In genomic region chr13:28408868-28409608, GRCm38 (mm10) we compare ENCODE assay signal across 16 mouse cellular contexts.
DNase-seq lines count a peak whose midpoint lies in the region; ATAC-seq and TF ChIP-seq lines count a peak whose summit lies in the region.
"Had no signal": no experiment of that assay in that cellular context is flagged by ENCODE, and none has a peak within 500 bp of the region (broad histone marks: within the 10 kb centered on the region; RNA-seq: fewer than 3 reads in every experiment).

No protein-coding gene starts in this region.

- H3K9me3 ChIP-seq in forebrain, embryonic 10.5 days = no peaks in the 10 kb centered on the region
- no peaks in the 10 kb centered on the region for H3K9me3 ChIP-seq in forebrain, postnatal 0 days (ENCODE audit: low read length)
- no peaks in the 10 kb centered on the region for H3K9me3 ChIP-seq in embryonic facial prominence, embryonic 11.5 days (replicated peaks; ENCODE audit: control insufficient read depth, low read length)
- H3K9me3 ChIP-seq in hindbrain, embryonic 14.5 days (ENCODE audit: control insufficient read depth, low read length) = no peaks in the 10 kb centered on the region
- no peaks in the 10 kb centered on the region for H3K9me3 ChIP-seq in midbrain, embryonic 13.5 days
- H3K9me3 ChIP-seq: embryonic facial prominence, embryonic 13.5 days had no signal

- peak; percentile 51 for DNase-seq in forebrain, embryonic 10.5 days (ENCODE audit: extremely low spot score, low spot score)
- no peak for DNase-seq in forebrain, postnatal 0 days
- peak; percentile 49 for DNase-seq in embryonic facial prominence, embryonic 11.5 days (ENCODE audit: low spot score)
- no peak for DNase-seq in hindbrain, embryonic 14.5 days (ENCODE audit: low spot score)
- DNase-seq in adrenal gland, postnatal 14 days = no peak
- no peak for DNase-seq in left cerebral cortex, postnatal 36 days (ENCODE audit: low spot score in 2 of 2)
- DNase-seq in cerebellum, adult 8-10 months = no peak
- DNase-seq: cerebellum, adult 2 months; heart, adult 18-20 months; heart, postnatal 14 days; liver, postnatal 0 days; retina, postnatal 1 day had no signal

- H3K4me2 ChIP-seq in forebrain, postnatal 0 days (ENCODE audit: low read depth) = no peak overlapping the region
- H3K4me2 ChIP-seq in embryonic facial prominence, embryonic 11.5 days (ENCODE audit: low read depth, low read length) = no peak overlapping the region
- H3K4me2 ChIP-seq in hindbrain, embryonic 14.5 days (replicated peaks) = no peak overlapping the region
- no peak overlapping the region for H3K4me2 ChIP-seq in midbrain, embryonic 13.5 days (replicated peaks)
- H3K4me2 ChIP-seq: embryonic facial prominence, embryonic 13.5 days had no signal

- H3K27ac ChIP-seq in forebrain, embryonic 10.5 days = peak overlapping the region; percentile 72
- no peak overlapping the region for H3K27ac ChIP-seq in forebrain, postnatal 0 days (ENCODE audit: low read depth, low read length)
- H3K27ac ChIP-seq in embryonic facial prominence, embryonic 11.5 days (replicated peaks; ENCODE audit: low read depth, low read length) = no peak overlapping the region
- peak overlapping the region; percentile 62 for H3K27ac ChIP-seq in hindbrain, embryonic 14.5 days
- peak overlapping the region; percentile 61 for H3K27ac ChIP-seq in midbrain, embryonic 13.5 days
- H3K27ac ChIP-seq: embryonic facial prominence, embryonic 13.5 days; macrophage had no signal

- peaks cover 40% of the 10 kb centered on the region for H3K4me1 ChIP-seq in forebrain, embryonic 10.5 days
- H3K4me1 ChIP-seq in forebrain, postnatal 0 days (ENCODE audit: insufficient read depth) = no peaks in the 10 kb centered on the region
- no peaks in the 10 kb centered on the region for H3K4me1 ChIP-seq in embryonic facial prominence, embryonic 11.5 days (ENCODE audit: control insufficient read depth, insufficient read depth, low read length)
- H3K4me1 ChIP-seq in hindbrain, embryonic 14.5 days (replicated peaks; ENCODE audit: control insufficient read depth, insufficient read depth, low read length) = peaks cover 10% of the 10 kb centered on the region
- peaks cover 21% of the 10 kb centered on the region for H3K4me1 ChIP-seq in midbrain, embryonic 13.5 days (replicated peaks)

- intact Hi-C loops in left cerebral cortex, postnatal 36 days (cut with DNase I) = no loop called here

- WGBS in forebrain, embryonic 10.5 days = 24% methylated on average over 7 of the region's 7 CpGs
- 19% methylated on average over 7 of the region's 7 CpGs for WGBS in forebrain, postnatal 0 days
- 12% methylated on average over 7 of the region's 7 CpGs for WGBS in embryonic facial prominence, embryonic 11.5 days
- 17% methylated on average over 7 of the region's 7 CpGs for WGBS in hindbrain, embryonic 14.5 days
- WGBS in midbrain, embryonic 13.5 days = 25% methylated on average over 7 of the region's 7 CpGs

- no peak overlapping the region for H3K9ac ChIP-seq in forebrain, postnatal 0 days
- no peak overlapping the region for H3K9ac ChIP-seq in embryonic facial prominence, embryonic 11.5 days (replicated peaks; ENCODE audit: low read length)
- no peak overlapping the region for H3K9ac ChIP-seq in hindbrain, embryonic 14.5 days
- H3K9ac ChIP-seq in midbrain, embryonic 13.5 days (replicated peaks) = no peak overlapping the region
- H3K9ac ChIP-seq: embryonic facial prominence, embryonic 13.5 days; liver, postnatal 0 days had no signal

- H3K36me3 ChIP-seq in forebrain, embryonic 10.5 days (replicated peaks) = no peaks in the 10 kb centered on the region
- H3K36me3 ChIP-seq in forebrain, postnatal 0 days (ENCODE audit: insufficient read depth) = no peaks in the 10 kb centered on the region
- H3K36me3 ChIP-seq in embryonic facial prominence, embryonic 11.5 days (replicated peaks; ENCODE audit: control insufficient read depth, insufficient read depth, low read depth, low read length) = no peaks in the 10 kb centered on the region
- H3K36me3 ChIP-seq in hindbrain, embryonic 14.5 days (replicated peaks; ENCODE audit: control insufficient read depth, insufficient read depth) = no peaks in the 10 kb centered on the region
- no peaks in the 10 kb centered on the region for H3K36me3 ChIP-seq in midbrain, embryonic 13.5 days
- H3K36me3 ChIP-seq: embryonic facial prominence, embryonic 13.5 days had no signal

- TF ChIP-seq CTCF in forebrain, postnatal 0 days (IDR thresholded peaks at IDR 0.05; ENCODE audit: low read depth) = no peak

- ATAC-seq in forebrain, postnatal 0 days = no peak
- no peak for ATAC-seq in embryonic facial prominence, embryonic 11.5 days (replicated peaks; ENCODE audit: insufficient number of reproducible peaks, low FRiP score, low TSS enrichment, low read depth)
- peak; percentile 48; the same call in 1 of the 2 replicates for ATAC-seq in hindbrain, embryonic 14.5 days (ENCODE audit: low FRiP score)
- no peak for ATAC-seq in midbrain, embryonic 13.5 days
- ATAC-seq: intestine, postnatal 0 days; liver, postnatal 0 days had no signal

- no peak overlapping the region for H3K4me3 ChIP-seq in forebrain, embryonic 10.5 days
- H3K4me3 ChIP-seq in forebrain, postnatal 0 days (ENCODE audit: low read depth, low read length) = no peak overlapping the region
- no peak overlapping the region for H3K4me3 ChIP-seq in embryonic facial prominence, embryonic 11.5 days (ENCODE audit: low read depth, low read length)
- no peak overlapping the region for H3K4me3 ChIP-seq in hindbrain, embryonic 14.5 days (replicated peaks; ENCODE audit: low read length)
- H3K4me3 ChIP-seq in midbrain, embryonic 13.5 days (replicated peaks) = no peak overlapping the region
- H3K4me3 ChIP-seq: embryonic facial prominence, embryonic 13.5 days had no signal

- H3K27me3 ChIP-seq in forebrain, embryonic 10.5 days (ENCODE audit: poor library complexity, severe bottlenecking) = no peaks in the 10 kb centered on the region
- H3K27me3 ChIP-seq in forebrain, postnatal 0 days (ENCODE audit: insufficient read depth, low read length) = no peaks in the 10 kb centered on the region
- H3K27me3 ChIP-seq in embryonic facial prominence, embryonic 11.5 days (ENCODE audit: control insufficient read depth, insufficient read depth, low read length) = no peaks in the 10 kb centered on the region
- no peaks in the 10 kb centered on the region for H3K27me3 ChIP-seq in hindbrain, embryonic 14.5 days (ENCODE audit: control insufficient read depth, insufficient read depth, low read length)
- H3K27me3 ChIP-seq in midbrain, embryonic 13.5 days = no peaks in the 10 kb centered on the region
- H3K27me3 ChIP-seq: embryonic facial prominence, embryonic 13.5 days had no signal

Comparison
In these comparisons a context has a peak if more than half of its experiments do, and no peak if none do; other contexts are left out.
1. DNase-seq: peak in forebrain, embryonic 10.5 days (single experiment) and embryonic facial prominence, embryonic 11.5 days (single experiment); none in forebrain, postnatal 0 days (single experiment), hindbrain, embryonic 14.5 days (single experiment), adrenal gland, postnatal 14 days (single experiment), left cerebral cortex, postnatal 36 days (0 of 2) and cerebellum, adult 8-10 months (single experiment).
2. H3K27ac ChIP-seq: peak in forebrain, embryonic 10.5 days (single experiment), hindbrain, embryonic 14.5 days (single experiment) and midbrain, embryonic 13.5 days (single experiment); none in forebrain, postnatal 0 days (single experiment) and embryonic facial prominence, embryonic 11.5 days (single experiment).